Mouse (Mus musculus) heart, adult 8-10 months (tissue): Measurements from ENCODE around the gene Trim41. TPM values are rescaled to one million over a fixed set of nuclear protein-coding genes. Genes with fewer than 3 reads are reported as not detected.
"Not testable (repeated sequence)": the region's sequence is repeated elsewhere in the genome, so short reads cannot be mapped to it uniquely, and the experiment has no call there.

Source experiments
- DNase-seq: peaks from one replicate; pipeline ENCODE4 v3.0.0; 2022; ENCODE audit warnings: low spot score
- total RNA-seq, 4 experiments: library from RNA; stranded (reverse); gene quantifications; 2 replicates each; pipeline ENCODE4 v1.2.4; 2022

The Trim41 gene
- total RNA-seq, 4 experiments from 2014 or later = 22.2 to 28.9 (median 23.8) TPM

DNA sequence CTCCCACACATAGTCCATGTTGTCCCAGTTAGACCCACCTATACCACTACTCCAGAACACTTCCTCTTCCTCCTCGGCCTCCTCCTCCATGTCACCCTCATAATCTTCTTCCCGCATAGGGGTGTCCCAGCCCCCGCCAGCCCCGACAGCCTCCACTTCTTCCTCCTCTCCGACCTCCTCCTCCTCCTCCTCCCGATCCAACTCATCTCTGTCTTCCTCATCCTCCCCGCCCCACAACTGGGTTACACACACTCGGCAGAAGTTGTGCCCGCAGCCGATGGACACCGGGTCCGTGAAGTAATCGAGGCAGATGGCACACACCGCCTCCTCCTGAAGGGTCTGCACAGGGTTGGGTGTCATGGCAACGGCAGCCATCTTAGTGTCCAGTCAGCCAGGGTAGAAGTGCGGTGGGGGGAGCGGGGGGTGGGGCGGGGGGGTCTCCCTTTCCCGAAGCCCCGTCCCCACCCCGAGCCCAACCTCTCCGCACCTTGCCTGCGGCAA is 822 bp downstream of the Trim41 start:
- DNase-seq = no peak

DNA sequence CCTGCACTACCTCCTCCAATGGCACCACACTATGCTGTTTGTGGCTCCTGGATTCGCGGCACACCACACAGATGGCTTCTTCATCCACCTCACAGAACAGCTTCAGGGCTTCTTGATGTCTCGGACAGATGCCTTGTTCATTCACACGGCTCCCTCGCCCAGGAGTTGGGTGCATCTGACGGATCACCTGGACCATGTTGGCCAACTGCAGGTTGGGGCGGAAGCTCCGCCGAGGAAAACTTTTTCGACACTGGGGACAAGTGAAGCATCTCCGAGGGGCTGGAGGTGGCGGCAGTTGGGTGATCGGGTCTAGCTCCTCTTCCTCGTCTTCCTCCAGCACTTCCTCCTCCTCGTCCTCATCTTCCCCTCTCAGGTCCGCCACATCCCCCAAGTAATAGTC is 1.3 kb downstream of the Trim41 start:
- no peak for DNase-seq

DNA sequence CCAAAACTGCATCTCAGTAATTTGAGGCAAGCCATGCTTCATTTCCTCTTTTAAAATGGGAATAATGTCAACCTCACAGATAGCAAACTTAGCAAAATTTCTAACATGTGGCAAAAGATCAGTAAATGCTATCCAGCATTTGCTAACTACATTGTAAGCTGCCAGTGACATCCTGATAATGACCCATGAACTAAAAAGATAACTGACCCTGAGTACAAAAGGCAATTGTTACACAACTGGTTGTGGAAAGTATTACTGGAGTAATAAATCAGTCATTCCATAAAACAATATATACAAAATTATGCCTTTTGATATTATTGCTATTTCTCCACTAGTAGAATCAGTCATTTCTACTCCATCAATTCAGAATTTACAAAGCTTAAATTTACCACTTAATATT is 3.4 kb downstream of the Trim41 start:
- no peak for DNase-seq

DNA sequence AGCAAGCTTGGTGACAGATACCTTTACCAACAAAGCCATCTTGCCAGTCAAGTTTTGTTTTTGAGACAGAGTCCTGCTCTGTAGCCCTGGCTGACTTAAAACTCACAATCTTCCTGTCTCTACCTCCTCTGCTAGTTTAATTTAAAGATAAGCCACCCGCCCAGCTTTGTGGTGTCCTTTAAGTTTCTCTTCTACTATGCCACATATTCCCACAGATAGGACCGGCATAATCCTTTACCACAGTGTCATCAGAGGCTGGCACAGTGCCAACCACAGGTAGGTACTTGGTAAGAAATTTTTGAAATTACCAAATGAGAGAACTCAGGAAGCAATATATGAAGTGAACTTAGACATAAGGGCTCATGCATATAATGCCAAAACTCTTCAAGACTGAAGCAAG is 7.0 kb downstream of the Trim41 start:
- no peak for DNase-seq

DNA sequence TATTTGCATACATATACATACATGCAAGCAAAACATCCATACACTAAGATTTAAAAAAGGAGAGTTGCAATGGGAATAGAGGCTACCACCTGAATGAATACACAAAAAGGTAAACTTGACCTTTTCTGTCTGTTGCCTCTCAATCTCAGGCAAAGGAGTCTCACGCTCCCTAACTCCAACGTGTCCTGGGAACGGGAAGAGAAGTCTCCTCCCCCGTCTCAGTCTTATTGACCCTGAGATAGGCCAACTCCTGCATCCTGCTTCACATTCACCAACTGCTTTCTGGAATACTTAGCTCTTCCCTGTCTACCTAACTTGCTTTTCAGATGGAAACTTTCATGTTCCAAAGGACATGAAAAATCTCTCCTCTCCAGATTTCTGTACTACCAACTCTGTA is 7.7 kb downstream of the Trim41 start:
- no peak for DNase-seq

DNA sequence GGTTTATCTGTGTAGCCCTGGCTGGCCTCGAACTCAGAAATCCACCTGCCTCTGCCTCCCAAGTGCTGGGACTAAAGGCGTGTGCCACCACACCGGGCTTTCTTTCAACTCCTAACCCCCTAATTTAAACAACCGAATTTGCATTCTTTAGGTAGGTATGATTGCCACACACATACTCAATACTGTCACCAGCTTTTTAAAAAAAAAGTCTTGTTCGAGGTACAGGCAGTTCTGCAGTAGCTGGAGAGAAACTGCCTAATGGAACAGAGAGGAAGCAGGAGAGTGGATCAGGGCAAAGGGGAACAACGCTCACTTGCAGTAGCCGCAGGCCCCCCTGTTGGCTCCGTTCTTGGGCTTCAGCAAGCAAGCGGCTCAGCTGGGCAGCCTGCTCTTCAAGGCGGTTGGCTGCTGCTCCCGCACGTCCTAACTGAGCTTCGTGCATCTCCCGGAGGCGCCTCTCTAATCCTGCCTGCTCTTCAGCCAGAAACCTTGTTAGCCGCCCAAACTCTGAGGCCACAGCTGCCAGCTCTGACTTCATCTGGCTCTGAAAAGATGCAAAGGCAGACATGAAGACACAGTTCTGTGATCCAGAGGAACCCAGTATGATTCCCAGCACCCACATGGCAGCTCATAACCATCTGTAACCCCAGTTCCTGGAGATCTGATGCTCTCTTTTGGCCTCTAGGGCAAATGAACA is 8.3 kb downstream of the Trim41 start:
- no peak for DNase-seq

DNA sequence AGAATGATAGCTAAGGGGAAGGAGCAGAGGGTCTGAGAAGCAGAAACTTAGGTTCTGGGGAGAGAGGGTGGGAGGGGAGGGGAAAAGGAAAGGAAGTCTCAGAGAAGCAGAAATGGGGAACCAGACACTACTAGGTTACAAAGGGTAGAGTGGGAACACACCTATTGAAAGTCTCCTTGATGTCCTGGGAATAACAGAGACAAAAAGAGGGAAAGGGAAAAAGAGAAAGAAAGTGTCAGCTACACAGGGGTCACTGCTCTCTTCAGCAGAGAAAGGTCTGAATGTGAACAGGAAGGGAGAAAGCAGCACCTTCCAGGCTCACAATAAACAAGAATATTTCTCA is 8.9 kb downstream of the Trim41 start:
- DNase-seq = no peak

DNA sequence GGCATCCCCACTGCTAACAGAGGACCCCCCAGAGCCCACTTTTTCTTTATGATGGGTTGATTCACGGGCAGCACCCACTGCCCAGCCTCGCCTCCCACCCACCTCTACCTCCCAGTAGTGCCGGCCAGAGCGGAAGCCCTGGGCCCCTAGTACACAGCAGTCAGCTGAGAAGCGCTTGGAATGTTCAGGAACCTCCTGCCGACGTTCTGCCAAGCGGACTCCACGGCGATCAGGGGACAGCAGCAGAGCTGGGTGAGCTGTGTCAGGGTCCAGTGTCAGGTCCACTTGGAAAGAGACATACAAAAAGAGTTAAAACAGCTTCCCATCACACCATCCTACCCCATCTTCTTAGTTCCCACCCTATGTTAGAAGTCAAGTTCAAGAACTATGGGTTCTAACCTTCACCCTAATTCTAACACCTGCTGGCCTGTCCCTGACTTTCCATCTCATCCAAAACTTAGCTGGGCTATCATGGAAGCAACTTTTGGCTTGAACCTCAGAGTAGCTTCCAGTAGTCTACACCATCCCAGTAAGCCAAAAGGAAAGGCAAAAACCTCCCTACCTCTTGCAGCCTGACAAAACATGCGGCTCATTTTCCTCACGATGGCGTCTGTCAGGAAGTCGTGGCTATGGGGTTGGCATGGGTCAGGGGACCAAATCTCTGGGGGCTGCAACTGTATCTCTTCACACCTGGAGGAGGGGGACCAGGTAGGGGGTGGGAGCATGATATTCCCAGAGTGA is 9.4 kb downstream of the Trim41 start:
- DNase-seq = no peak

DNA sequence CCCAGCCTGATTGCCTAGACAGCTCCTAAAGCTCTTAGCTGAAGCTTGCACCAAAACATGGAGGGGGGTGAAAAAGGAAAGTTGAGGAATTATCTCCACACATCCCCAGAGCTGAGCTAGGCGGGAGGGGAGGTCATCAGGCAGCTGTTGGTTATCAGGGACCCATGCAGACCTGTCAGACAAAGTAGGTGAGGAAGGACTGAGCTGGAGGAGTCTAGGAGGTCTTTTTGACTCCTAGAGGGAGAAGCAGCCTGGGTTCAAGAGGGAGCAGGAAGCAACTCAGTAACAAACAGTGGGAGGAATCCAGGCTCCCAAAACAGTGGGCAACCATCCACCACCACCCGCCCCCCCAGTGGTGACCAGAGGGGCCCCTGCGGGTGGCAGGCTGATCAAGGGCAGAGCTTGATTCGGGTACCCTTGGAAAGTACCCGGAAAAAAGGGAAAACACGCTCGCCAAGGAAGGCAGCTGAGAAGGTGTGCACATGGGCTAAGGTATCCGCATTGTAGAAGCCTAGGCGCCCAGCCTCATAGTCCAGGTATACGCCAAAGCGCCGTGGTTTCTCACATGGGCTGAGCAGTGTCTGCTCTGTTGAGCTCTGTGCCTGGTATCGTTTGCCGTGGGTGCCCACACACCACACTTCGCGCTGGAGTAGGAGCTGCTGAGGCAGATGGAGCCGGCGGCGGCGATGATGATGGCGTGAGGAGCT is 10.1 kb downstream of the Trim41 start:
- DNase-seq = no peak

DNA sequence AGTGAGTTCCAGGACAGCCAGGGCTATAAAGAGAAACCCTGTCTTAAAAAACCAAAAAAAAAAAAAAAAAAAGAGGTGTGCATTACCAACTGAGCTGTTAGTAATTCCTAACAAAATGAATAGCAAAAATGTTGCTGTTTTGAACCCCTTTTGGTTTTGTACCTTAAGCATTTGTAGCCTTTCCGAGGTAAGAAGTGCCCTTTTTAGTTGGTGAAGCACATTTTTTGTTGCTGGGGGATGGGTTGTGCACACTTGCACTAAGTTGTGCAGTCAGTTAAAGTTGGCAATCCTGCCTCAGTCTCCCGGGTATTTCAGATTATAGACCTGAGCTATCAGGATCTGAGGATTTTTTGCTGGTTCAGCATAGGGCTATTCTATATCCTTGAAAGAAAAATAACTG is 12.2 kb downstream of the Trim41 start:
- DNase-seq = no peak

DNA sequence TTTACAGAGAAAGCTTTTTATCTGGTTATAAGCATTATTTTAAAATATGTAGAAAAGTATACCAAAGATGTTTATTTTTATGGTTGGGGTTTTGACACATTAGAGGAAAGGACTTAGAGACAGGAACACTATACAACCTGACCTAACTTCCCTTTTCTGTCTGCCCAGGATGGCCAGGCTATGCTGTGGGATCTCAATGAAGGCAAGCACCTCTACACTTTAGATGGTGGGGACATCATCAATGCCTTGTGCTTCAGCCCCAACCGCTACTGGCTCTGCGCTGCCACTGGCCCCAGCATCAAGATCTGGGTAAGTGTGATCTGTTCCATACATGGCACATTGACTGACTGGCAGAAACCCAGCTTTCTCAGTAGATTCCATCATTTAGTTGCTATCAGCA is 13.2 kb downstream of the Trim41 start:
- DNase-seq = no peak

DNA sequence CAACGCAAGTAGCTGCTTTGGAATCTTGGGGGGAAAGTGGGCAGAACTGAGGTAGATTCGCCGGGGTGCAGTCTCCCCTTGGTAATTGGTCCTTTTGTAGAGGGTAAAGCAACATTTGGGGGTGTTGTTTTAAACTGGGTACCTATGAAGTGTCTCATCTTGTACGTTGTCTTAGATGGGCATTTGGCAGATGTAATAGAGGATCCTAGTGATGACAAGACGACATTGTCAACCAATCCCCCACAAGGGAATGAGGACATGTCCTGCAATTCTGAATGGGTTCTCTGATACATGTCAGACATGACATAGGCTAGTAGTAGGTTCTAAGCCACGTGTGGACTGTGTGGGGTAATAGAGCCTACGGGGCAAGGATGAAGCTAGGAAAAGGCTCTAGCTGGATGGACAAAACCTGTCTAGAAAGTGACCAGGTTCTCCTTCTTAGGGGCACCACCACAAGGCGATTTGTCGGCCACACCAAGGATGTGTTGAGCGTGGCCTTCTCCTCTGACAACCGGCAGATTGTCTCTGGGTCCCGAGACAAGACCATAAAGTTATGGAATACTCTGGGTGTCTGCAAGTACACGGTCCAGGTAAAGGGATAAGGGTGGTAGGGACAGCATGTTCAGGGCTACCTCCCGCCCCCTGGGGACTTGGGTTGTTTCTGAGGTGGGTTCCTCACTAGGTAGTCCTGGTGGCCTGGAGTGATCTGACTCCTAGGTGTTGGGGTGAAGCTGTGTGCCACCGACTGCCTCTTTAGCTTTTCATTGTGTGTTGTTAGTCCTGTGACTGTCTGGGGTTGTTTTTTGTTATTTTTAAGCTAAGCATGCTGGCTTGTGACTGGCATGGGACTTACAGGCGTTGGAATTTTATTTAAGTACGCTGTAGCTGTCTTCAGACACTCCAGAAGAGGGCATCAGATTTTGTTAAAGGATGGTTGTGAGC is 15.1 kb downstream of the Trim41 start:
- DNase-seq = no peak

DNA sequence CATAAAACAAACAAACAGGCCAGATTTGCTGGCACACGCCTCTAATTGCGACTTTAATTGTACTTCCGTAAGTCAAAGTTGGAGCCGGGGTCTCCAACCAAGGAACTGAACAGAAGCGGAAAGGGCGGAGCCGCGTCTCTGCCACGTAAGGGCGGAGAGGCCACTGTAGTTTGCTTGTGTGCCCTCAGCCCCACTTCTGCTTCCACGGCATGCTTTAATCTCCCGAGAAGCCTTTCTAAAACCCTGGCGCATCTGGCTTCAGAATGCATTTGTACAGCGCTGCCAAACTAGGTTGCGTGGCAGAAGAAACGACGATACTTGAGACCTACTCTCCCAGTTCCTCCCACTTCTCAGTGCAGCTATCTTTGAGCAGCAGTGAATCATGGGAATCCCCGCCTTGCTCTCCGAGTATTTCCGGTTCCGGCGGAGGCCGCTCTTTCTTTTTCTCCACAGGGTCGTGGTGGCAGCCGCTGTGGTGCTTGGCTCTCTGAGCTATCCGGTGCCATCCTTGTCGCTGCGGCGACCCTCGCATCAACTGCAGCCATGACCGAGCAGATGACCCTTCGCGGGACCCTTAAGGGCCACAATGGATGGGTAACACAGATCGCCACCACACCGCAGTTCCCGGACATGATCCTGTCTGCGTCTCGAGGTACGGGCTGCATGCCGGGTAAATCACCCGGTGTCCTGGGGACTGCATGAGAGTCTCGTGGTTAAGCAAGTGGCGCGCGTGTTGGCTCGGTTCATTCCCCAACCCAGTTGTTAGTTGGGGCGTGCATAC is 17.0 kb downstream of the Trim41 start, which contains the start of gene Rack1:
TSS of gene Rack1 (plus strand) at position 412 of the 781 bp plus-strand sequence.
- DNase-seq = peak; percentile 93

DNA sequence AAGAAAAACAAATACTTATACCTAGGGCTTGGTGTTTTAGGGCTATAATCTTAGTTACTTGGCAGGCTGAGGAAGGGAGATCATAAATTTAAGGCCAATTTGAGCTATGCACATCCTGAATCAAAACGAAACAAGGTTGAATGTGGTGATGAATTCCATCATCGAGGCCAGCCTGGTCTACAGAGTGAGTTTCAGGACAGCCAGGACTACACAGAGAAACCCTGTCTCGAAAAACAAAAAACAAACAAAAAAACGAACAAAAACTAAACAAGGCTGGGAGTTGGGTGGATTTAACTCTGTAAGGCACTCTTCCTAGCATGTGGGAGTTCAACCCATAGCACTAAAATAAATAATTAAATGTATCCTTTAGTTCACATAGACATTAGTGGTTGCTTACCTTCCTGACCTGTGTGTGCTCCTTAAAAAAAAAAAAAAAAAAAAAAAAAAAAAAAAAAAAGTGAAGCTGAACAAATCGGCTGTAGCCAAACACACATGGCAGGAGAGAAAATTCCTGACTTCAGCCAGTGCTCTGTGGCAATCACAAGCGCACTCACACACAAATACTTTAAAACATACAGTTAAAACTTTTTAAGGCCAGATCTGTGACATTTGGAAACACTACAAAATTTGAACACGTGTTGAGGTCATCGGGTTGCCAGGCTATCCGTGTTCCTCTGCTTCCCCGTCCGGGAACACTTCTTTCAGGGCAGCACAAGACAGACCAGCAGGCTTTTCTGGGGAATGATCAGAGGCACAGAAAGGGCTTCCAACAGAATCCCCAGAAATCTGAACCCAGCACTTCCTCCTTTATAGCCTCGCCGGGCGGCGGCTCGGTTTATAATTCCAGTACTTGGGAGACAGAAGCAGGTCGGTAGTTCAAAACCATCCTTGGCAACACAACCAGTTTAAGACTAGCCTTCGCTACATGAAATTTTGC is 17.9 kb downstream of the Trim41 start:
- DNase-seq = no peak

DNA sequence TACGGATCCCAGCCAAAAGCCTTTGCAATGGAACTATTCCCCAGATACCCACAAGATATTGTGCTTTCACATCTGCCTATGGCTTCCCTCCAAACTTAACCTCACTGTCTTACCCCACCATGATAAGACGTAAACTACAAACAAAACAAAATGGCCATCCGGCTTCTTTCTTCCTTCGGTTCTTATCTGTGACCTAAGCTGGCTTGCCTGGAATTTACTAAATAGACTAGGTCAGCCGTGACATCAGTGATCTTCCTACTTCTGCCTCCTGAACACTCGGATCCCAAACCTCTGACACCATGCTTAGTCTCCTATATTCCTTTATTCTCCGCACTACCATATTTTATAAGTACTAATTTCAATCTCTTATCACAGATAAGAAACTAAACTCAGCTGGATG is 18.8 kb downstream of the Trim41 start:
- DNase-seq = no peak

DNA sequence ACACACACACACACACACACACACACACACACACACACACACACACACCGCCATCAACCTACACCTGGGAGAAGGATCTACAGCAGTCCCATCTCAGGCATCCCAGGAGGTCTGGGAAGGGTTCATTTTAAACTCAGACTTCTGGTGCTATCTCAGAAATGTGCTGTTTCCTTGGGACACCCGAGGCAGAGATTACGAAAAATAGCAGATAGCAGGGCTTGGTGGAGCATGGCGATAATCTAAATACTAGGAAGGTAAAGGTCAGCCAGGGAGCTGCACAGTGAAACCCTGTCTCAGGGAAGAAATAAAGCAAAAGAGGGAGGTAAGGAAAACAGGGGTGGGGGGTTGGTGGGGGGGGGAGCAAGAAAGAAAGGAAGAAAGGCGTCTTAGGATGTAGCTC is 19.9 kb downstream of the Trim41 start:
- no peak for DNase-seq

DNA sequence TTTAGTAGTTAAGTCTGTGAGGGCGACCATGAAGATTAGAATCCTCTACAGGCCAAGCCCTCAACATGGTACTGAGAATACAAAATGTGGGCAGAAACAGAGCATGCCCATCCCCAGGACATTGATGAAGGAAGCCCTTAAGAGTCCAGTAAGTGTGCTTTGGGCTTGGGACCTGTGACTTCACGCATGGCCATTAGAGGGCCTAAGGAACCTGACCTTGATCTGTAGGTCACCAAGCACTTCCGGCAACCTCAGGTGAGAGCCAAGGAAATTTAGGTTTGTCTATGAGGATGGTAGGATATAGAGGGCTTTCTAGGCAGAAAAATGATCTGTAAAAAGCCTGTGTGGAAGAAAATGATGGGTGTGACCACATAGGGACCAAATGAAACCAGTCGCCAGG is 20.9 kb downstream of the Trim41 start:
- DNase-seq = no peak

DNA sequence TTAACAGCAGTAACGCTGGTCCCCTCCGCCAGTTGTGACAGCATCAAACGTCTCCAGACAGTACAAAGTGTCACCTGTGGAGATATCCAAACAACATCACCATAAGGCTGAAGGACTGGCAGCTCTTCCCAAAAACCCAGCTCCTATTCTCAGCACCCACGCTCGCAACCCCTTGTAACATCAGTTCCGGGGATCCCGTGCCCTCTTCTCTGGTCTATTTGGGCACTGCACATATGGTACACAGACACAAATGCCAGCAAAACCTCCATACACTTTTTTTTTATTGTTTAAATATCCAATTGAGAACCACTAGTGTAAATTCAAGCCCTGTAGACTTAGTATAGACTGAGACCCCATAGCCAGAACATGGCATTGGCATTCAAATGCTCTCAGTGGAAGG is 21.9 kb downstream of the Trim41 start:
- no peak for DNase-seq

DNA sequence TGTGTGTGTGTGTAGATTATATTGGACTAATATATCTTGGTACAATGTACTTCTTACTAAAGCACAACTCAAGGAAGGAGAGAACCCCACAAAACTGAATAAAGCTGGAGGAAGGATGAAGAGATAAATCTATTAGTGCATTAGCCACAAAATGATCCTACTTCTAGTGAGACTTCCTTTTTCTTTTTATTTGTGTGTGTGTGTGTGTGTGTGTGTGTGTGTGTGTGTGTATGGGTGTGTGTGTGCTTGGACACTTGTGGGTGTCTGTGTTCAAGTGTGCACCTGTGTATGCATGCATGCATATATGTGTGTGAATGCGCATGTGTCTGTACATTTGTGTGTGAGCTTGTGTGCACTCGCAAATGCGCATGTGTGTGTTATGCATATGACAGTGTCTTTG is 24.0 kb downstream of the Trim41 start:
- DNase-seq = no peak

DNA sequence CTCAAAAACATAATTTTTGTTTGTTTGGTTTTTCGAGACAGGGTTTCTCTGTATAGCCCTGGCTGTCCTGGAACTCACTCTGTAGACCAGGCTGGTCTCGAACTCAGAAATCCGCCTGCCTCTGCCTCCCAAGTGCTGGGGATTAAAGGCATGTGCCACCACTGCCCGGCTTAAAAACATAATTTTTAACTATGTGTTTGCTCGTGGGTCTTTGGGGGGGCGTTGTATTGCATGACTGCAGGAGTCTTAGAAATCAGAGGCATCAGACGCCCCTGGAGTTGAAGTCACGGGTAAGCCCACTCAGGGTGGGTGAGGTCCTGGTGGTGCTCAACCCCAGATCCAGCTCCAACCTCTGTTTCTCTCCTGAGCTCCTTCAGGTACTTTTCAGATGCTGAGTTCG is 25.3 kb downstream of the Trim41 start:
- not testable (repeated sequence) for DNase-seq
